Mouse (Mus musculus) brain, embryonic 18.5 days (tissue): ENCODE data around the gene Mrps9.
"Not testable (repeated sequence)": the region's sequence is repeated elsewhere in the genome, so short reads cannot be mapped to it uniquely, and the experiment has no call there.

Source experiments
- DNase-seq: peaks from one replicate; pipeline ENCODE4 v3.0.0-alpha.2; 2012; ENCODE audit warnings: low read depth, low spot score

The Mrps9 gene

DNA sequence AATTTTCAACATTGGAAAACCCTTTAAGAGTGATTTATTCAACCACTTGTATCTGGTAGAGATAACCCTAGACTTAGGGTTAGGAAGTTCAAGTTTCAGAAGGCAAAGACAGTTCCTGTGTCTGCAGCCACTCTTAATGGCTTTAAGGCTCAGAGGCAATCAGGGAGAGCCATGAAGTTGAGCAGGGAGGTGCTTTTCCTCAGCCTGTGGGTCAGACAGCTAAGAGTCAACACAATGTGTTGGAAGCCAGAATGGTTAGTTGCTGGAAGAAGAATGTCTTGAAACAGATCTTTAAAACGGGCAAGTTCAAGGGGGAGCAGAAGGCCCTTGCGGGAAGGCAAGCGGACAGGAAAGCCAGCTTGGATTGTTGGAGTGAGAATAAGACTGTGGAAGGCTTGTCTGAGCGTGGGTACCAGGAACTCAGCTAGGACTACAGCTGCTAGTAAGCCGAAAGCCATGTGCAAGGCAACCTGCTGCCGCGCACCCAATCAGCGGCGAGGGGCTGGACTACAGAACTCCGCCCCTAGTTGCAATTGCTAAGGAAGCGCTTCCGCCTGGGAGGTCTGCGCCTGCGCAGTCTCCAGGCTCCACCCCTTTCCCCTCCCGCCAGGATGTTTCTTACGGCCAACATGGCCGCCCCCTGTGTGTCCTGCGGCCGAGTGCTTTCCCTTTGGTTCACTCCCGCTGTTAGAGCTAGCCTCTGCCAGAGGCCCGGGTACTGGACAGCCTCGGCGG is at the start of gene Mrps9:
Mrps9 (plus strand) TSS at position 571 of the 735 bp plus-strand sequence.
- DNase-seq: peak; percentile 92

DNA sequence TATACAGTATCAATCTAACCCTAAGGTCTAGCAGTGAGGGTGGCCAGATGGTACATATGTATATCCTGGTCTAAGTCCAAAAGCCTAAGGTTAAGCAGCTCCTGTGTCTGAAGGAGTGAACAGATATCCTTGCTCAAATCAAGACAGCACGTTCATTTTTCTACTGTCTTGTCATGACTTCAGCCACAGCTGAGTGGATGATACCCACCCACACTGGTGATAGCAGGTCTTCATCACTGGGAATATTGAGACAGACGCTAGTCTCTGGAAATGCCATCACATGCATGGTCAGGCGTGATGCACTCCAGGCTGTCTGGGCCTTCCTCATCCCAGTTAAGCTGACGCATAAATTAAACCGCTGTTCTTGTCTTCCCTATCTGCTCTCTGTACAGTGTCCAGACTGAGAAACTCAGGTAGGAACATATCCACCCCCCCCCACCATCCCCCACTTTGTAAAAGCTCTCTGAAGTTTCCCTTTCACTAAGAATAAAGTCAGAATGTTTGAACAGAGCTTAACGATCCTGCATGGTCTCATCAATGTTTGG is 37.7 kb upstream of the Mrps9 start:
- no peak for DNase-seq

DNA sequence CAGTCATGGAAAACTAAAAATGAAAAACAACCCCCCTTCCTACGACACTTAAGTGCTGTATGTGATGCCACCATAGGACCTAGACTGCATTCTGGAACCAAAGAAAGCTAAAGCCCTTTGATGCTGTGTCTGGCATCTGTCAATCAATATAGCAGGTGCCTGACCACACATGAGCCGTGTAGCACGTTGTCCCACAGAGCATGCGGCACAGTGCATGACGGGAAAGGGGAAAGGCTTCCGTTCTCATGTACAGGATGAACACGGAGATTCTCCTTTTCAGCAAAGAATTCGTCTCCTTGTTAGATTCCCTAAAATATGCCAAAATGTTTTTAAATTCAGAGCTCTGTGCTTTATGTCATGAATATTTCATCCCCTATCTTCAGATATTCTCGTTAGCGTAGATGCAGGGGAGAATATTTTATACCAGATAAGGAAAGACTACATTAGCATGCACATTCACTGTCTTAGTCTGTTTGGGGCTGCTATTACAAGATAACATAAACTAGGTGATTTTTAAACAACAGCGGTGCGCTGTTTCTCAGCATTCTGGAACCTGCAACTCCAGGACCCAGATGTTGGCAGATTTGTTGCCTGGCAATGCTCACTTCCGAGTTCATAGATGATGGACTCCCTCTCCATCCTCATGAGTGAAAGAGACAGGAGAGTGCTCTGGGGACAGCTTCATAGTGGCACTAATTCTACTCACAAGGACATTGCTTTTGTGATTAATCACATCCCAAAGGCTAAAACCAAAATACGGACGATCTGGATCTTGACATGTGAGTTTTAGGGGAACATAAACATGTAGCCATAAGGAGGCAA is 36.0 kb upstream of the Mrps9 start:
- DNase-seq: peak; percentile 12

DNA sequence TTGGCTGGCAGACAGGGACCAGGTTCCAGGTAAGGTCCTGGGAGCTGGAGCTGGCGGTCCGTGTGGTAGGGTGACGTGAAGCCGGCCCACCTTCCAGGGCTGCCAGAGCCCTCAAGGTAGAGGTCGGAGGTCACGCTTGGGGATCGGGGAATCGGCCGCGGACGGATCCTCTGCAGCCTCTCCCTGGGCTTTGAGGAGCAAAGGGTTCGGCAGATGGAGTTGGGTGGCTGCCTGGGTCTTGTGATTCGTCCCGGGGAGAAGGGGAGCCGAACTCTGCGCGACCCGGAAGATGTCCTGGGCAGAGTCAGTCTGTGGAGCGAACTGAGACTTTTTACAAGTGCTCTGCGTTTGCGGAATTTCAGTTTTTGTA is 350 bp downstream of the Mrps9 start:
- no peak for DNase-seq

DNA sequence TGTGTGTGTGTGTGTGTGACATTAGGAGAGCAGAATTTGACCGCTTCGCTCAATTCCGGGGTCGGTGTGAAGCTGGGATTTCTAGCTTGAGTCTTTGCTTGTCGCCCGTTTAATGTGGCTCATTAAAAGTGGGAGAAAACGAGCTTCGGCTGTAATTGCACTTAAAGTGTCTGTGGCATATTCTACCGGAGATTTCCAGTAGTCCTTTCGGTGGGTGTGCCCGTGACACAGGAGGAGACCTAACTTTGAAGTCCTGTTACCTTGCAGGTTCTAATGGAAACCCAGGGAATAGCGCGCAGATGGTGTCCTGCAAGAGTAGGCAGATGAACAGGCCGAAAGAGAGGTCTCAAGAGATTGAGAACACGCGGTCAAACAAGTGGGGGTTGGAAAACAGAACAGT is 777 bp downstream of the Mrps9 start:
- no peak for DNase-seq

DNA sequence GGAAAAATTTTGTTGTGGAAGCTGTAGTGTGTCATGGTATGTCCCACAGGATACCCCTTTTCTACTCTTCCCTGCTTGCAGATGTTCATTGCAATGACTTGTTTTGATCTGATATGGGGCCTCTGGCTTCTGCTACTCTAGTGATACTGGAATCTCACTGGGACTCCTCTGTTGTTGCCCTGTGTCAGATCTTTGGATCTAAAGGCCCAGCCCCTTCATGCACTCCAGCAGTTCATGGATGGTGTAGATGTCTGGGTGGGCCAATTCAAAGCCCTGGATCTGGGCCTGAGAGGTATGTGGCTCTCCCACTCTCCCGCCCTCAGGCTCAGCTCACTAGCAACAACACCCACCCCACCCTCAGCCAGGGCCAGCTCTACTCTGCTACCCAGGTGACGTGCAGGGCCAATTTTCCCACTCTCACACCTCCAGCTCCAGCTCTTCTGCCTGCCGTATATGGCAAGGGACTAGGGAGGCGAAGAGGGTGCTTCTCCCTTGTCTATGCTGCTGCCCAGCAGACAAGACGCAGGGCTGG is 13.8 kb downstream of the Mrps9 start:
- no peak for DNase-seq

DNA sequence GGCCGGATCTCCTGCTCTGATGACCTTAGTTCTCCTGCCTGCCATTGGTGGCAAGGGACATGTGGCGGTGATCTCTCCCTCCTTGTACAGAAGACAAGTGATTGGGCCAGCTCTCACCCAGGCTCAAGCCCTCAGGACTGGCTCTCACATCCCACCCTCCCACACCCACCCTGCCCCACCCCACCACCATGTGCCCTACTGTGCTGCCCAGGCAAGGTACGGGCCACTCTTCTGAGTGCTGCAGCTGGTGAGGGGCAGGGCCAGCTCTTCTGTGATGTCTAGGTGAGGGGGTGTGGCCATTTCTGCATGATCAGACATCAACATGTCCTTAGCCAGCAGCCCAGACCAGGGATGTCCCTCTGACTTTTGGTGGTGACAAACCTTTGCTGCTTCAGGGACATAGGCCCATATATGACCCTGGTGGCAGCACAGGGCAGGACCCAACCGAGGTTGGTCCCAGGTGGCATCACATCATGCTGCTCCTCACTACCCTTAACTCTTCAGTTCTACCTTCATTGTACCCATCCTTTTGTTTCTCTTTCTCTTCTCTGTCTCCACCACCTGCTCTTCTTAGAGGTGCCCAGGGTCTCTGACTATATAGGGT is 14.4 kb downstream of the Mrps9 start:
- no peak for DNase-seq

DNA sequence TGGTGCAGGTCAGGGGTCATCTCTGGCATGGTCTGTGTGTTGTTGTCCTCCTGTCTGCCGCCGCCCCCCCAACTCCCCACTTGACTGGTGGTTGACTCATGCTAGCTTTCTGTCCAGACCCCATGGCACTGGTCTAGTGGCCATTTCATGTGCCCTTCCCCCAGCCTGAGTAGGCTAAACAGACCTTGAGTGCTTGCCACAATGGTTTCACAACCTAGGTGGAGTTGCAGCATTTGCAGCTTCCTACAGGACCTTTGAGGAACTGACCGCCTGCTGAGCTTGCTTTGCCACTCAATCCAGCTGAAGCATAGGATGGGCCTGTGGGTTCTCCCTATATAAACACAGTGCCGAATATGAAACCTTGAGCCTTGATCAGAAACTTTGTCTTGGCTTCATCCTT is 15.0 kb downstream of the Mrps9 start:
- no peak for DNase-seq

DNA sequence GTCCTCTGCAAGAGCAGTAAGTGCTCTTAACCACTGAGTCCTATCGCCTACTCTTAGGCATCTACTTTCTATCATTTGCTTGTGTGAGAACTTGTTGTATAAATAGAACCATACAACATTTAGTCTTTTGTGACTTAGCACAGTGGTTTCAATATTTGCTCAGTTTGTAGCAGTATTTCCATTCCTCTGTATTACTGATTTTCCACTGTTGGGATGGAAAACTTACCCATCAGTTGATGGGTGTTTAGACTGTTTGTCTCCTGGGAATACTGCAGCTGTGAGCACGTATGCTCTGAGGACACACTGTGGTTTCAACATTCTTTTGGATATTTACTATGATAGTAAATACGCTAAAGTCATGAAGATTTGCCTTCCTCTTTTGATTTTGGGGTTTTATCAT is 16.2 kb downstream of the Mrps9 start:
- DNase-seq: no peak

DNA sequence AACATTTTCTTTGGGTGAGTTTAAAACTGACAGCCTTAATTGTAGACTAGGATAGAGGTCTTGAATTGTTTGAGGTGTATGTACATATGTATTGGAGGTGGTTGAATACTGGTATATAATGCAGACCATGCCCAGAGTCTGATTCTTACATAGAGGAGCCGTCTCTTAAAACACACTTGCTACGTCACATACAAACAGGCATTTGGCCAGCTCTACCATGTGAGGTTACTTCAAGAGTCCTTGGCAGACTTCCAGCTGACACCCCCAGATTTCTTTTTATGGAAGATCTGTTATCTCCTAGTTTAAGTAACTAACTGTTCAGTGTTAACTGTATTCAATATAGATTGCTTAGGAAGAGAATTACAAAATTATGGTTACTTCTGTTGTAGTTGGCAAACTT is 23.1 kb downstream of the Mrps9 start:
- DNase-seq: no peak

DNA sequence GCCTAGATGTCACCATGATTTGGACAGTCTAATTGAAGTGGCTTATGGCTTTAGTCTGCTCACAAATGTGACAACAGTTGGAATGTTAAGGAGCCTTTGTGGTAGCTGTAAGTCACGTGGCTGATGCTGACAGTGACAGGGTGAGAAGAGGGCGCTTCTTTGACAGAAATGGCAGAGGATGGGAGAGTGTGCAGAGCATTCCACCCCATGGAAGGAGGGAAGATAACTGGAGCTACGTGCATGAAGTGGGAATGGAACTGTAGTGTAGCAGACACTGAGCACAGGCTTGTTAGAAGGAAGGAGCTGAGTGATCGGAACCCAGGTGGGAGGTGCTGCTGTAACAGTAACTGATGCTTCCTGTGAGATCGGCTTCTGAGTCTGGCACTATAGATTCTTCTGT is 24.2 kb downstream of the Mrps9 start:
- DNase-seq: no peak

DNA sequence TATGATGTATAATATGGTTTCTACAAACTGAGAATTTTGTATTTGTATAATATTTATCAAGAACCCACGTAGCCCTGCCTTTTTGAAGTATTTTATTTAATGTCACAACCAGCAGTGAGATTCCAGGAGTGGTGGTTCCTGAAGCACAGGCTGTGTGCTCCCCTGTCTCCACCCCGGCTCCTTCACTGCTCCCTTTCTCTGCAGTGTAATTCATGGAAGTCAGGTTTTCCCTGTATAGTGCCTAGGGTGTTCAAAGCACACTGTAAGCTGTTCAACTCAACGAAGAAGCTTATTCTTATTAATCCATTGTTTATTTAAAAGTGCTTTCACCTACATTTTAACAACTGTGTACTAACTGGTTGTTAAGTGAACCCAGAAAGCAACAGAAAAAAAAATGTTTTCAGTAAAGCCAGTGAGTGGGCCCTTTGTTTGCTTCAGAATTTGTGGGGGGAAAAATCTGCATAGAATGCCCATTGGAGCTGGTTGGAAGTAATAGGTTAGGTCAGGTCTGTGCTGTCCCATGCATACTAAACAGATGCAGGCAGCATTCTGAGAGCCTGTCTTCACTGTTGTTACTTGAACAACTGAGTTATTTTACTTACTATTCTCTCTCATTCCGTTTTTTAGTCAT is 25.5 kb downstream of the Mrps9 start:
- DNase-seq: no peak

DNA sequence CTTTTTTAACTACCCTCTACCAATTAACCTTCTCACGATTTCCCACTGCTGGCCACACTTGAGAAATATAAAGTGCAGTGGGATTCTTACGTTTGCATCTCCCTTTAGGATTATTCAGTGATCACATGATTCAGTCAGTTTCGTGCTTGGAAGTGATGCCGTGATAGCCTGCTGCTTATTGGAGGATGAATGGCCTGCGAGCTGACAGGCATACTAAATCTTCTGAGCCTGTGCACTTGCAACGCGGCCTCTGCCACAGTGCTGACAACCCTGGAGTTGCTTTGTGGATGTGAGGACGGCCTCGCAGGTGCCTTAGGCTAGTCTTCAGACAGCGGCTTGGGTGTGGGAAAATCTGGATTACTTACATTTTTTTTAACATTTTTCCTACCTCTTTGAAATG is 26.2 kb downstream of the Mrps9 start:
- DNase-seq: no peak

DNA sequence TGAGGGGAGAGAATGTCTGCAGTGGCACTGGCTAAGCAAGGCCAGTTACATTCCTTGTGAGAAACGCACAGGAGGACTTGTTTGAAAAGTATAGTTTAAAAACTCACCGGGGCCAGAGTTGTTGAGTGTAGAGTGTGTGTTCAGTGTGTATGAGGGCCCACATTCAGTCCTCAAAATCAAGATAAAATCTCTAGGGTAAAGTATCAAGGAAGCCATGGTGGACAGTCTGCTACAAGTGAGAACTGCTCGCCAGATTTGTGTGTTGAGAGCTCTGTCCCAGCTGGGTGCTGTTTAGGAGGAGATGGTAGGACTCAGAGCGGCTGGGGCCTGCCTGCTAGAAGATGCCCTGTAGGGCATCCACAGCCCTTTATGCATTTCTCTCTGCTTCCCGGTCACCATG is 27.8 kb downstream of the Mrps9 start:
- DNase-seq: no peak

DNA sequence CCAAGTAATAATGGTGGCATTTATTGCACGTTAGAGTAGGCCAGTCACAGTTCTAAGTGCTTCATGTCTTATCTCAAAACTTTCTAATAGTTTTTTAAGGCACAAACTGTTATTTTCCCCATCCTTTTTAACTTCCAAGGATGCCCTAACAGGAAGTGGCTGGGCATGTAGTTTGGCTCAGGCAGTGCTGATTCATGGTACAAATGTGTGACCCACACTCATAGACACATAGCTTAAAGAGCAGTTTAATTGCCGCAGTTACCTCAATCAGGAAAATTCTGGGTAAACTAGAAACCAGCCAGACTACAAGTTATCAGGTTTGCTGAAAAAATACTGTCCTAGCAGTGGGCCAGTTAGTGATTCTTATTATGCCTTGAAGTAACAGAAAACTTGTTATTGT is 31.2 kb downstream of the Mrps9 start:
- no peak for DNase-seq

DNA sequence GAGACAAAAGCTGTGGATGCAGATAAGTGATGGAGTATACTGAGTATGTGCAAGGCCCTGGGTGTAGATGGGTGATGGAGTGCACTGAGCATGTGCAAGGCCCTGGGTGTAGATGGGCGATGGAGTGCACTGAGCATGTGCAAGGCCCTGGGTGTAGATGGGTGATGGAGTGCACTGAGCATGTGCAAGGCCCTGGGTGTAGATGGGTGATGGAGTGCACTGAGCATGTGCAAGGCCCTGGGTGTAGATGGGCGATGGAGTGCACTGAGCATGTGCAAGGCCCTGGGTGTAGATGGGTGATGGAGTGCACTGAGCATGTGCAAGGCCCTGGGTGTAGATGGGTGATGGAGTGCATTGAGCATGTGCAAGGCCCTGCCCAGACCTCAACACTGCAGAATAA is 32.4 kb downstream of the Mrps9 start:
- DNase-seq: not testable (repeated sequence)

DNA sequence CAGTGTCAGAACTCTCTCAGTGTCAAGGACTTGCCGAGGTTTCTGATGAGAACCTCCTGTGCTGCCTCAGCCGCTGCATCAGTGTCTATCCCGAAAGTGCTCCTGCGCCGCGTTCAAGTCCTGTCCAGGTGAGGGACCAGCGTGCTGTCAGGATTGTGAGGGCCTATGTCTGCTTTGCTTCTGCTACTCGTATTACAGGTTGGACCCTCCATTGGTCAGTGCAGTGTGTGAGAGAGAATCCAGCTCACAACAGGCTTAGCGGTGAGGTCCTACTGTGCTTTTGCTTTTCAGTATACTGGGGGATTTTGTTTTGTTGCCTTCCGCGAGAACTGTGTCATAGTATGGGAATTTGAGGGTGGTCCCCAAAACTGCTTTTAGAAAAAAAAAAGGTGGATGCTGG is 36.8 kb downstream of the Mrps9 start:
- no peak for DNase-seq

DNA sequence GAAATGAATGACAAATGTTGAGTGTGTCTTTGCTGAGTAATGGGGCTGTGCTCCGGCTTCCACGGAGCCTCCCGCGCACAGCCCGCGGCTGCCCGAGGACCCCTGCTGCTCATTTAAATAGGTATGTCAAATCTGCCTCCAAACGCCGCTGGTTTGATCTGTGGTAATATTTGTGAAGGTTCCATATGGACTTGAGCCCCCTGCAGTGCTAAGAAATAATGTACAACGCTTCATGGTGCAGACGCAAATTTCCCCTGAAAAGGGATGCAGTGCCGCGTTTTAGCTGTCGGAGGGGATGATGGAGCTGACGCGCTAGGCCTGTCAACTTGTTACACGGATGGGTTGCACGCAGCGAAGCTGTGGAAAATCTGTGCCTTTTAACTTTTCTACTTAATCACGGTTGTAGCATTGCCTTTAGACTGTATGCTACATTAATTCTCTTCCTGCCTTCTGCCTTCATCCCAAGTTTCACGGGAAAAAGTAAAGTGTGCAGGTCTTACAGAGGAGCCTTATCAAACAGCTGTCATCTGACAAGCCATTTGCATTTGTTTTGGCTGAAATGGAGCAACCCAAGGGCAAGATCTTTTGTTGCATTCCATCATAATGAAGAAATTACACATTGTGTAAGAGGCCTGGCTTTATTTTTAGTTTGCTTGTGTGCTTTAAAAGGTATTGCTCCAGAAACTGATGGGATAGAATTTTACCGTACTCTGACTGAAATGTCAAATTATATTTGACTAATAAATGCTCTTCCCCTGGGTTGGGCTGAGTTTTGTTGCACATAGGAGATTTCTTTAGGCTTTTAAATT is 37.7 kb downstream of the Mrps9 start:
- peak; percentile 6 for DNase-seq

DNA sequence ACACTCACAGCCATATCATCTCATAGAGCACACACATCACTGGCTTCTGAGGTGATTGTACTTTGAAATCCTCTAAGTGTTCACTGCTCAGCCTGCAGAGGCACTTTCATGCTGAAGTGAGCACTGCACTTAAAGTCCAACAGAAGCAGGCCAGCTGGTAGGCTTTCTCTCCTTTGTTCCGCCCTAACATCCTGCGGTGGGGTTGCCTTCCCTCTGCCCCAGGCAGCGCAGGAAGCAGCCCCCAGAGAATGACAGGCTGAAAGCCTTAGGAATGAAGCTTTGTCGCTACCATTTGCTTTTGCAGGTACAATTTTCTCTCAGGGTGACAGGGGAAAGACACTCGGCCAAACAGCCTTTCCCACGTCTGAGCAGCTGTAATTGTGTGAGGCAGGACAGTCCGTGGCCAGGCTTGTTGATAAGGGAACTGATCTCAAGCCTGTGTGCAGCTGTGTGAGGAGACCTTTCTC is 38.4 kb downstream of the Mrps9 start:
- DNase-seq: no peak

DNA sequence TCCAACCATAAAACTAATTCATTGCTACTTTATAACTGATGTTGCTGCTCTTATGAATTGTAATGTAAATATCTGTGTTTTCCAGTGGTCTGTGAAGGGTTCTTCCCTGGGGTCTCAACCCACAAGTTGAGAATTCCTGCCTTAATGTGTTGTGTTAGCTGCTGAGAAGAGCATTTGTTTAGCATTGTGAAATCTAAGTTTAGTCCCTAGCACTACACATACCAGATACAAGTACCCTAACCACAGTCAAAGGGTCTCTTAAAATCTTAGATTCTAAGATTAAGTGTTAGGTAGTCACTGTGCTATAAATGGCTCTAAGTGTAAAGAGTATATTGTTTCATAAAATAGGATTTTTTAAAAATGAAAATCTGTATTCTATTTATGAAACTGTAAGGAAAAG is 43.7 kb downstream of the Mrps9 start:
- DNase-seq: no peak

DNA sequence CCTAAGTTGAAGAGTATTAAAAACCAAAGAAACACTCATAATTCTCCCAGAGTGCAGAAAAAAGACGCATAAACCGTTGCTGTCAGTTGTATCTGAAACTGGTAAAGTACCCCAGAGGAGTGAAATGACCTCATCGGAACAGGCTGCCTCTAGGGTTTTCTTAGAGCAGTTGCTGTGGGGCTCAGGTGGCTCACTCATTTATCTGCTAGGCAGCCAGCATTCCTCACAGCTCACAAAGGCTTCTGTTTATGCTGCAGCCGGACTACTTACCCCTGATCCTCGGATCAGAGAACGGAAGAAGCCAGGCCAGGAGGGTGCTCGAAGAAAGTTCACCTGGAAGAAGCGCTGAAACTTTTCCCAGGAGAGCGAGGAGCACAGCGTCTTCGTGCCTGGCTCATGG is 54.1 kb downstream of the Mrps9 start:
- DNase-seq: no peak
